Mouse (Mus musculus): Measurements from ENCODE around the gene B3gnt8.
"Not testable (repeated sequence)": the region's sequence is repeated elsewhere in the genome, so short reads cannot be mapped to it uniquely, and the experiment has no call there.

The B3gnt8 gene

GRCm38 (mm10) chr7:25626509-25627430 lies at the start of gene B3gnt8:
TSS of gene B3gnt8 (plus strand) at chr7:25626654.
- no peak for DNase-seq (ENCODE audit: low spot score)

GRCm38 (mm10) chr7:25576793-25577437 lies 49.5 kb upstream of the B3gnt8 start:
- not testable (repeated sequence) for DNase-seq (ENCODE audit: low spot score)

- no peak for DNase-seq (ENCODE audit: low spot score)
Observed at GRCm38 (mm10) chr7:25579441-25579840, 47.0 kb upstream of the B3gnt8 start.

GRCm38 (mm10) chr7:25582301-25582810 lies 44.1 kb upstream of the B3gnt8 start:
- no peak for DNase-seq (ENCODE audit: low spot score)

GRCm38 (mm10) chr7:25584651-25585050 lies 41.8 kb upstream of the B3gnt8 start:
- DNase-seq (ENCODE audit: low spot score): no peak

GRCm38 (mm10) chr7:25585351-25586204 lies 40.9 kb upstream of the B3gnt8 start:
- DNase-seq (ENCODE audit: low spot score): no peak

- no peak for DNase-seq (ENCODE audit: low spot score)
Observed at GRCm38 (mm10) chr7:25591226-25591625, 35.2 kb upstream of the B3gnt8 start.

GRCm38 (mm10) chr7:25593859-25594258 lies 32.6 kb upstream of the B3gnt8 start:
- DNase-seq (ENCODE audit: low spot score): peak; percentile 12

GRCm38 (mm10) chr7:25599663-25600062 lies 26.8 kb upstream of the B3gnt8 start:
- DNase-seq (ENCODE audit: low spot score): peak; percentile 93

- DNase-seq (ENCODE audit: low spot score): no peak
Observed at GRCm38 (mm10) chr7:25600666-25601065, 25.8 kb upstream of the B3gnt8 start.

- DNase-seq (ENCODE audit: low spot score): no peak
Observed at GRCm38 (mm10) chr7:25601346-25601745, 25.1 kb upstream of the B3gnt8 start.

- DNase-seq (ENCODE audit: low spot score): no peak
Observed at GRCm38 (mm10) chr7:25606625-25607063, 19.8 kb upstream of the B3gnt8 start.

- no peak for DNase-seq (ENCODE audit: low spot score)
Observed at GRCm38 (mm10) chr7:25607196-25607595, 19.3 kb upstream of the B3gnt8 start.

GRCm38 (mm10) chr7:25610056-25610455 lies 16.4 kb upstream of the B3gnt8 start:
- no peak for DNase-seq (ENCODE audit: low spot score)

GRCm38 (mm10) chr7:25611501-25611900 lies 15.0 kb upstream of the B3gnt8 start:
- DNase-seq (ENCODE audit: low spot score): no peak

- no peak for DNase-seq (ENCODE audit: low spot score)
Observed at GRCm38 (mm10) chr7:25614086-25614485, 12.4 kb upstream of the B3gnt8 start.

GRCm38 (mm10) chr7:25614831-25615705 lies 11.4 kb upstream of the B3gnt8 start:
- no peak for DNase-seq (ENCODE audit: low spot score)

GRCm38 (mm10) chr7:25615706-25616011 lies 10.8 kb upstream of the B3gnt8 start, which contains the start of gene Erich4:
TSS of gene Erich4 (minus strand) at chr7:25615892.
- DNase-seq (ENCODE audit: low spot score): no peak

GRCm38 (mm10) chr7:25617376-25618160 lies 8.9 kb upstream of the B3gnt8 start:
- DNase-seq (ENCODE audit: low spot score): no peak

Data from retina, embryonic 14.5 days (tissue).